10 mouse cellular contexts compared by ENCODE assay signal in genomic region chr7:30300914-30301313, GRCm38 (mm10). TPM values are rescaled to one million over a fixed set of nuclear protein-coding genes. Genes with fewer than 3 reads are reported as not detected.
A peak's percentile ranks its signal among the peaks of the same experiment; 100 is the strongest.
DNase-seq lines count a peak whose midpoint lies in the region; ATAC-seq and TF ChIP-seq lines count a peak whose summit lies in the region.
"Had no signal": no experiment of that assay in that cellular context is flagged by ENCODE, and none has a peak within 500 bp of the region (broad histone marks: within the 10 kb centered on the region; RNA-seq: fewer than 3 reads in every experiment).

No protein-coding gene starts in this region.

- H3K4me2 ChIP-seq in kidney, postnatal 0 days (ENCODE audit: low read length): no peak overlapping the region
- no peak overlapping the region for H3K4me2 ChIP-seq in liver, embryonic 14.5 days (ENCODE audit: low read depth)
- H3K4me2 ChIP-seq: limb, embryonic 15.5 days; stomach, embryonic 15.5 days had no signal

- no peaks in the 10 kb centered on the region for H3K4me1 ChIP-seq in kidney, postnatal 0 days (replicated peaks; ENCODE audit: insufficient read depth, low read length)
- H3K4me1 ChIP-seq in liver, embryonic 14.5 days (replicated peaks; ENCODE audit: control insufficient read depth in 2 of 2, insufficient read depth in 2 of 2, low read length in 1 of 2): no peaks in the 10 kb centered on the region
- H3K4me1 ChIP-seq: limb, embryonic 15.5 days; stomach, embryonic 15.5 days had no signal

- H3K4me3 ChIP-seq in kidney, postnatal 0 days (replicated peaks; ENCODE audit: low read depth, low read length): no peak overlapping the region
- no peak overlapping the region for H3K4me3 ChIP-seq in liver, embryonic 14.5 days (ENCODE audit: insufficient read depth in 1 of 2, low read depth in 2 of 2, low read length in 2 of 2)
- H3K4me3 ChIP-seq: limb, embryonic 15.5 days; stomach, embryonic 15.5 days had no signal

- TF ChIP-seq EP300 in liver, embryonic 14.5 days (IDR thresholded peaks at IDR 0.05; ENCODE audit: low read depth): no peak

- H3K9me3 ChIP-seq in kidney, postnatal 0 days (replicated peaks; ENCODE audit: low read length): no peaks in the 10 kb centered on the region
- H3K9me3 ChIP-seq in liver, embryonic 14.5 days (ENCODE audit: control insufficient read depth, low read length): no peaks in the 10 kb centered on the region
- H3K9me3 ChIP-seq: limb, embryonic 15.5 days; stomach, embryonic 15.5 days had no signal

- no peak overlapping the region for H3K9ac ChIP-seq in kidney, postnatal 0 days (ENCODE audit: low read depth, low read length)
- no peak overlapping the region for H3K9ac ChIP-seq in liver, embryonic 14.5 days (replicated peaks)
- H3K9ac ChIP-seq: limb, embryonic 15.5 days; stomach, embryonic 15.5 days had no signal

- WGBS in kidney, postnatal 0 days: 55% methylated on average over 3 of the region's 3 CpGs
- 28% methylated on average over 3 of the region's 3 CpGs for WGBS in liver, embryonic 14.5 days (ENCODE audit: insufficient replicate concordance)

- H3K27ac ChIP-seq in kidney, postnatal 0 days: no peak overlapping the region
- no peak overlapping the region for H3K27ac ChIP-seq in liver, embryonic 14.5 days
- H3K27ac ChIP-seq: limb, embryonic 15.5 days; stomach, embryonic 15.5 days had no signal

- TF ChIP-seq CTCF in kidney, postnatal 0 days (IDR thresholded peaks at IDR 0.05; ENCODE audit: low read depth): peak; percentile 71
- peak; percentile 80 for TF ChIP-seq CTCF in liver, embryonic 14.5 days (IDR thresholded peaks at IDR 0.05; ENCODE audit: low read depth)

- peaks cover 27% of the 10 kb centered on the region for H3K36me3 ChIP-seq in kidney, postnatal 0 days (ENCODE audit: insufficient read depth, low read length)
- no peaks in the 10 kb centered on the region for H3K36me3 ChIP-seq in liver, embryonic 14.5 days (replicated peaks; ENCODE audit: control insufficient read depth, insufficient read depth, low read depth)

- no peak for DNase-seq in kidney, postnatal 0 days (ENCODE audit: low spot score)
- no peak for DNase-seq in kidney, adult 9 months
- peak; percentile 25 to 46 for DNase-seq in CD8-positive naive resting alpha-beta T cell, adult 2 months (ENCODE audit: low read depth in 2 of 2, low spot score in 2 of 2)
- DNase-seq in ZHBTc4 (ENCODE audit: low read depth, low spot score): peak; percentile 78
- DNase-seq in liver, embryonic 14.5 days (ENCODE audit: low read depth in 3 of 3, low spot score in 3 of 3): no peak
- no peak for DNase-seq in layer of hippocampus, adult 8-10 months (ENCODE audit: low spot score in 2 of 2)
- no peak for DNase-seq in kidney, adult 8-10 months
- no peak for DNase-seq in heart, adult 11 months

- ATAC-seq in kidney, postnatal 0 days (replicated peaks; ENCODE audit: low FRiP score, low read depth): no peak
- no peak for ATAC-seq in liver, embryonic 14.5 days (ENCODE audit: insufficient read depth)

- no peaks in the 10 kb centered on the region for H3K27me3 ChIP-seq in kidney, postnatal 0 days (ENCODE audit: insufficient read depth, low read length)
- H3K27me3 ChIP-seq in liver, embryonic 14.5 days (ENCODE audit: control insufficient read depth, insufficient read depth, low read length): no peaks in the 10 kb centered on the region
- H3K27me3 ChIP-seq: limb, embryonic 15.5 days; stomach, embryonic 15.5 days had no signal

RNA-seq across cellular contexts. Expression of gene Alkbh6, which starts 7.6 kb away (rescaled TPM):
- polyA plus RNA-seq in kidney, postnatal 0 days (2015; fragmentation: Nextera tagmentation; extraction: Ambion mirVana): 95.3 and 101 TPM in 2 replicates
- 13.8 and 18.6 TPM in 2 replicates for polyA plus RNA-seq in liver, embryonic 14.5 days (2012; rRNA removed)
- 16.0 and 19.5 TPM in 2 replicates for polyA plus RNA-seq in liver, embryonic 14.5 days (2014; fragmentation: Nextera tagmentation; extraction: Ambion mirVana)
- total RNA-seq in layer of hippocampus, adult 8-10 months (2022): 10 to 100 TPM; 52.8 to 69.5 (median 65.3) TPM

RNA-seq across cellular contexts. Expression of gene Clip3, which starts 9.4 kb away (rescaled TPM):
- polyA plus RNA-seq in kidney, postnatal 0 days (2015; fragmentation: Nextera tagmentation; extraction: Ambion mirVana): 22.7 and 23.3 TPM in 2 replicates
- 1.0 and 2.1 TPM in 2 replicates for polyA plus RNA-seq in liver, embryonic 14.5 days (2012; rRNA removed)
- polyA plus RNA-seq in liver, embryonic 14.5 days (2014; fragmentation: Nextera tagmentation; extraction: Ambion mirVana): 0.71 and 0.86 TPM in 2 replicates
- total RNA-seq in layer of hippocampus, adult 8-10 months (2022): 100 to 1,000 TPM; 351 to 448 (median 412) TPM

RNA-seq across cellular contexts. Expression of gene Syne4, which starts 13.7 kb away (rescaled TPM):
- polyA plus RNA-seq in kidney, postnatal 0 days (2015; fragmentation: Nextera tagmentation; extraction: Ambion mirVana): 79.0 and 88.4 TPM in 2 replicates
- 11.1 and 12.0 TPM in 2 replicates for polyA plus RNA-seq in liver, embryonic 14.5 days (2012; rRNA removed)
- polyA plus RNA-seq in liver, embryonic 14.5 days (2014; fragmentation: Nextera tagmentation; extraction: Ambion mirVana): 7.0 and 7.6 TPM in 2 replicates
- total RNA-seq in layer of hippocampus, adult 8-10 months (2022): 10 to 100 TPM in 3 of 4 experiments, 1 to 10 TPM in 1; 9.6 to 21.2 (median 15.0) TPM

RNA-seq across cellular contexts. Expression of gene E130208F15Rik, which starts 20.6 kb away (rescaled TPM):
- not detected in 2 replicates for polyA plus RNA-seq in kidney, postnatal 0 days (2015; fragmentation: Nextera tagmentation; extraction: Ambion mirVana)
- 0.11 and 0.19 TPM in 2 replicates for polyA plus RNA-seq in liver, embryonic 14.5 days (2012; rRNA removed)
- not detected in 2 replicates for polyA plus RNA-seq in liver, embryonic 14.5 days (2014; fragmentation: Nextera tagmentation; extraction: Ambion mirVana)
- under 1 TPM; 0.53 to 0.82 (median 0.66) TPM for total RNA-seq in layer of hippocampus, adult 8-10 months (2022)
- polyA plus RNA-seq: limb, embryonic 15.5 days had no signal

RNA-seq across cellular contexts. Expression of gene Wdr62, which starts 20.7 kb away (rescaled TPM):
- polyA plus RNA-seq in kidney, postnatal 0 days (2015; fragmentation: Nextera tagmentation; extraction: Ambion mirVana): 2.7 and 3.4 TPM in 2 replicates
- 12.4 and 14.0 TPM in 2 replicates for polyA plus RNA-seq in liver, embryonic 14.5 days (2012; rRNA removed)
- 7.5 and 8.8 TPM in 2 replicates for polyA plus RNA-seq in liver, embryonic 14.5 days (2014; fragmentation: Nextera tagmentation; extraction: Ambion mirVana)
- 1 to 10 TPM; 1.1 to 3.4 (median 2.4) TPM for total RNA-seq in layer of hippocampus, adult 8-10 months (2022)

Comparison
In these comparisons a context has a peak if more than half of its experiments do, and no peak if none do; other contexts are left out.
1. DNase-seq: peak in CD8-positive naive resting alpha-beta T cell, adult 2 months (2 of 2) and ZHBTc4 (single experiment); none in kidney, postnatal 0 days (single experiment), kidney, adult 9 months (single experiment), liver, embryonic 14.5 days (0 of 3), layer of hippocampus, adult 8-10 months (0 of 2), kidney, adult 8-10 months (0 of 2) and heart, adult 11 months (single experiment).